Mouse (Mus musculus): ENCODE data around the gene Grik2. TPM values are rescaled to one million over a fixed set of nuclear protein-coding genes. Genes with fewer than 3 reads are reported as not detected.

The Grik2 gene
- polyA plus RNA-seq, 1 experiment from 2014 or later = 2.4 TPM

DNA sequence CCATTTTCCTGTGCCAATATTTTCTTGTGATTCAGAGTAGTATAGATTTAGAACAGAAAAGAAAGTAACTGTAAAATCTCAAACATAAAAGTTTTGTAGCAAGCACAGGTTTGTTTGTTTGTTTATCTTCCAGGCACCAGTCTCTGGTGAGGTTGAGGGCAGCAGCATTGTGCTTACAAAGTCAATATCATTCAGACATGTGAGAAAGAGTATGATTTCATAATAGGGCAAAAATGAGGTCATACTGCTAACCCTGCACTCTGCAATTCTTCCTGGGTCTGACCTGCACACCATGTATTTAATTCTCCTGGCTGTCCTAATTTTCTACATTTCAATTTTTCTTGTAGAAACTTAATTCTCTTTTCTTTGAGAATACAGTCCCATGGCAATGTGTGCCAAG, 739.2 kb downstream of the Grik2 start:
- ATAC-seq (ENCODE audit: insufficient number of reproducible peaks, low FRiP score, low TSS enrichment, low read depth) = no peak
- H3K27ac ChIP-seq = no peak overlapping the region
- no peaks in the 10 kb centered on the region for H3K36me3 ChIP-seq
- no peak overlapping the region for H3K4me3 ChIP-seq
- H3K4me2 ChIP-seq = no peak overlapping the region
- H3K4me1 ChIP-seq = no peaks in the 10 kb centered on the region
- H3K9me3 ChIP-seq = no peaks in the 10 kb centered on the region
- H3K9ac ChIP-seq = no peak overlapping the region
- no peaks in the 10 kb centered on the region for H3K27me3 ChIP-seq

Data from limb, embryonic 15.5 days (tissue).